Mouse (Mus musculus): ENCODE measurements around the gene Kif21b. TPM values are rescaled to one million over a fixed set of nuclear protein-coding genes. Genes with fewer than 3 reads are reported as not detected.

The Kif21b gene
- 4.9 and 9.5 TPM in 2 replicates for polyA plus RNA-seq (2016; fragmentation: Nextera tagmentation; extraction: Ambion mirVana)

GRCm38 (mm10) chr1:136130951-136131558, at the start of gene Kif21b:
Kif21b (plus strand) TSS chr1:136131389.
- Histone ChIP-seq H3K27me3 (ENCODE audit: low read depth, poor library complexity, severe bottlenecking) (peaks cover 58% of the 10 kb centered on the region), H3K4me1 (peaks cover 74% of the 10 kb centered on the region), H3K9me3 (replicated peaks) (no peaks in the 10 kb centered on the region), H3K27ac (replicated peaks) (peak within 1 kb of the TSS; percentile 93), H3K36me3 (no peaks in the 10 kb centered on the region), H3K4me3 (peak within 1 kb of the TSS; percentile 91)
- DNase-seq (ENCODE audit: low spot score): peak; percentile 96
- under 1% methylated on average over 42 of the region's 42 CpGs for WGBS

DNA sequence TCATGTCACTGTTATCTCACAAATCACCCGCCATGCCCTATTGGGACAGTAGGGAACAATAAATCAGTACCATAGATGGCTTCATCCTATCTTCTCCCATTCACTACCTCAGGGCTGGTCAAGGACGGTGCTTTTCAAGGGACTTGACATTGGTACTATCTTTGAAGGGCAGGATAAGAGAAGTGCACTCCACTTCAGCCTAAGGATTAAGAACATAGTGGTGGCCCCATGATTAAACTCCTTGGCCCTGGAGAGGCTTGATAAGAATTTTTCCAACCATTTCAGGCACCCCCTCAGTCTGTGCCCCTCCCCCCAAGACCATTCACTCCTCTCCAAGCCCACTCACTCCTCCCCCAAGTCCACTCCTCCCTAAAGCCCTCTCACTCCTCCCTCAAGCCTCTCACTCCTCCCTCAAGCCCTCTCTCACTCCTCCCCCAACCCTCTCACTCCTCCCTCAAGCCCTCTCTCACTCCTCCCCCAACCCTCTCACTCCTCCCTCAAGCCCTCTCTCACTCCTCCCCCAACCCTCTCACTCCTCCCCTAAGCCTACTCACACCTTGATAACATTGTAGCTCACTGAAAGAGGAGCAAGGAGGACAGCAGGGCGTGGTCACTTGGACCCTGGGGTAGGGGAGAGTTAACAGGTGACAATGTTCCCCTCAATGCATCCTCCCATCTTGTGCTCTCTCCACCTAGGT, 45.1 kb upstream of the Kif21b start:
- Histone ChIP-seq H3K9me3 (replicated peaks) (no peaks in the 10 kb centered on the region), H3K4me3 (no peak overlapping the region), H3K27me3 (ENCODE audit: low read depth, poor library complexity, severe bottlenecking) (no peaks in the 10 kb centered on the region), H3K36me3 (no peaks in the 10 kb centered on the region), H3K4me1 (peaks cover 4% of the 10 kb centered on the region; the same call in 1 of the 2 replicates), H3K27ac (replicated peaks) (no peak overlapping the region)
- no peak for DNase-seq (ENCODE audit: low spot score)
- 76% methylated on average over 3 of the region's 3 CpGs for WGBS

GRCm38 (mm10) chr1:136089368-136090165, 41.6 kb upstream of the Kif21b start:
- DNase-seq (ENCODE audit: low spot score): no peak
- no peaks in the 10 kb centered on the region for H3K36me3 ChIP-seq
- no peak overlapping the region for H3K4me3 ChIP-seq
- WGBS: 80% methylated on average over 9 of the region's 9 CpGs
- no peak overlapping the region for H3K27ac ChIP-seq (replicated peaks)
- peaks cover 4% of the 10 kb centered on the region; the same call in 1 of the 2 replicates for H3K4me1 ChIP-seq
- no peaks in the 10 kb centered on the region for H3K27me3 ChIP-seq (ENCODE audit: low read depth, poor library complexity, severe bottlenecking)
- H3K9me3 ChIP-seq (replicated peaks): no peaks in the 10 kb centered on the region

DNA sequence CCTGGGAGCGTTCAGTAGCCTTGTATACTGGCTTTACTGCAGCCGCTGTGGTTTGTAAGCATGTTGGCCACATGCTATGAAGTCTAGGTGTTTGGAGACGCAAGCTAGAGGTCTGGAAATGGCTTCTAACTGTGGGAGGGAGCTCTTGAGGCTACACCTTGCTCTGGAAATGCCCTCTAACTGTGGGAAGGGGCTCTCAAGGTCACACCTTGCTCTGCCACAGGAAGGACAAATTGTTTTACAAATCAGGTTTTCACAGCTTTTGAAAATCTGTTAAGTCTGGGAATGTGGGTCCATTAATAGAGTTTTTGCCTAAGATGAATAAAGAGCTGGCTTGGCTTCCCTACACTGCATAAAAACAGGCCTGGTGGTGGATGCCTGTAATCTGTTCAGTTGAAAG, 37.5 kb upstream of the Kif21b start:
- H3K27ac ChIP-seq (replicated peaks): no peak overlapping the region
- WGBS: 80% methylated on average over 3 of the region's 3 CpGs
- no peaks in the 10 kb centered on the region for H3K27me3 ChIP-seq (ENCODE audit: low read depth, poor library complexity, severe bottlenecking)
- peaks cover 4% of the 10 kb centered on the region; the same call in 1 of the 2 replicates for H3K4me1 ChIP-seq
- no peak overlapping the region for H3K4me3 ChIP-seq
- DNase-seq (ENCODE audit: low spot score): no peak
- no peaks in the 10 kb centered on the region for H3K9me3 ChIP-seq (replicated peaks)
- H3K36me3 ChIP-seq: no peaks in the 10 kb centered on the region

DNA sequence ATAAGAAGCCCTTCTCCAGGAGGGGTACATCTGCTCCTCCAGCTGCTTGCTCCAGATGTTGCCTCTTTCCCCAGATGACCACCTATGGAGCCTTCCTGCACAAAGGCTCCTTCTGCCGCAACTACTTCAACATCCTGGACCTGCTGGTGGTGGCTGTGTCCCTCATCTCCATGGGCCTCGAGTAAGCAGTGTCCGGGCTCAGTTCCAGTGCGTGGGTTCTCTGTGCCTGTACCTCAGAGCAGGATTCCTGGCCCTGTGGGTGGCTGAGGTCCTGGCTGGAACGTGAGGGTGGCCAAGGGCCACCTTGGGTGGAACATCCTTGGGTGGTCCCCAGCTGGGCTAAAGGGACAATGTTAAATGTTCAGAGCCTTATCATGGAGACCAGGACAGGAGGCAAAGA, 36.4 kb upstream of the Kif21b start:
- WGBS: 86% methylated on average over 5 of the region's 5 CpGs
- peaks cover 3% of the 10 kb centered on the region; the same call in 1 of the 2 replicates for H3K4me1 ChIP-seq
- no peaks in the 10 kb centered on the region for H3K36me3 ChIP-seq
- H3K4me3 ChIP-seq: no peak overlapping the region
- H3K27ac ChIP-seq (replicated peaks): no peak overlapping the region
- H3K9me3 ChIP-seq (replicated peaks): no peaks in the 10 kb centered on the region
- DNase-seq (ENCODE audit: low spot score): no peak
- no peaks in the 10 kb centered on the region for H3K27me3 ChIP-seq (ENCODE audit: low read depth, poor library complexity, severe bottlenecking)

GRCm38 (mm10) chr1:136102094-136102493, 29.1 kb upstream of the Kif21b start:
- no peak overlapping the region for H3K27ac ChIP-seq (replicated peaks)
- peaks cover 30% of the 10 kb centered on the region for H3K4me1 ChIP-seq
- H3K36me3 ChIP-seq: no peaks in the 10 kb centered on the region
- 77% methylated on average over 4 of the region's 4 CpGs for WGBS
- DNase-seq (ENCODE audit: low spot score): no peak
- H3K9me3 ChIP-seq (replicated peaks): no peaks in the 10 kb centered on the region
- H3K27me3 ChIP-seq (ENCODE audit: low read depth, poor library complexity, severe bottlenecking): no peaks in the 10 kb centered on the region
- no peak overlapping the region for H3K4me3 ChIP-seq

GRCm38 (mm10) chr1:136102551-136102950, 28.6 kb upstream of the Kif21b start:
- no peaks in the 10 kb centered on the region for H3K9me3 ChIP-seq (replicated peaks)
- peaks cover 30% of the 10 kb centered on the region for H3K4me1 ChIP-seq
- no peak overlapping the region; the same call in 1 of the 2 replicates for H3K27ac ChIP-seq (replicated peaks)
- WGBS: 83% methylated on average over 3 of the region's 3 CpGs
- DNase-seq (ENCODE audit: low spot score): no peak
- no peak overlapping the region for H3K4me3 ChIP-seq
- H3K27me3 ChIP-seq (ENCODE audit: low read depth, poor library complexity, severe bottlenecking): no peaks in the 10 kb centered on the region
- no peaks in the 10 kb centered on the region for H3K36me3 ChIP-seq

DNA sequence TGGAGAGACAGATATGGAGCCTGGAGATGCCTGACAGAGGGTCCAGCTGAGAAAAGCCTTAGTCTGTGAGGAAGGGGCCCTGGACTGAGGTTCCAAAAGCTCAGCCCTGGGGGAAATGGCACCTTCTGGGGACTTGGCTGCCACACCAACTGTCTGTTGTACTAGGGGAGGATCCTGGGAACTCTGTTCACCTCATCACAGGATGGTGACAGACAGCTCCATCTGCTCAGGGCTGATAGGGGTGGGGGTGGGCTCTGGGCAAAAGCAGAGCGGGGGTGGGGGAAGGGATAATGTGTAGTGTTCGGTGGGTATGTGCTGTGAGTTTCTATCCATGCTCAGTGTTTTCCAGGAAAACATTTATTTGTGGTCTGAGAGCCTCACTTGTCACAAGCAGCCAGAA, 28.2 kb upstream of the Kif21b start:
- Histone ChIP-seq H3K4me3 (no peak overlapping the region), H3K36me3 (no peaks in the 10 kb centered on the region), H3K4me1 (peaks cover 30% of the 10 kb centered on the region), H3K27me3 (ENCODE audit: low read depth, poor library complexity, severe bottlenecking) (no peaks in the 10 kb centered on the region), H3K9me3 (replicated peaks) (no peaks in the 10 kb centered on the region), H3K27ac (replicated peaks) (no peak overlapping the region; the same call in 1 of the 2 replicates)
- 83% methylated on average over 2 of the region's 2 CpGs for WGBS
- DNase-seq (ENCODE audit: low spot score): no peak

GRCm38 (mm10) chr1:136103696-136104095, 27.5 kb upstream of the Kif21b start:
- 90% methylated on average over 7 of the region's 7 CpGs for WGBS
- no peak overlapping the region; the same call in 1 of the 2 replicates for H3K27ac ChIP-seq (replicated peaks)
- no peaks in the 10 kb centered on the region for H3K9me3 ChIP-seq (replicated peaks)
- H3K36me3 ChIP-seq: no peaks in the 10 kb centered on the region
- no peaks in the 10 kb centered on the region for H3K27me3 ChIP-seq (ENCODE audit: low read depth, poor library complexity, severe bottlenecking)
- DNase-seq (ENCODE audit: low spot score): no peak
- H3K4me1 ChIP-seq: peaks cover 30% of the 10 kb centered on the region
- H3K4me3 ChIP-seq: no peak overlapping the region

GRCm38 (mm10) chr1:136104741-136105140, 26.4 kb upstream of the Kif21b start:
- Histone ChIP-seq H3K27me3 (ENCODE audit: low read depth, poor library complexity, severe bottlenecking) (no peaks in the 10 kb centered on the region), H3K4me3 (no peak overlapping the region), H3K27ac (replicated peaks) (peak overlapping the region; percentile 43; the same call in 1 of the 2 replicates), H3K36me3 (no peaks in the 10 kb centered on the region), H3K4me1 (peaks cover 30% of the 10 kb centered on the region), H3K9me3 (replicated peaks) (no peaks in the 10 kb centered on the region)
- DNase-seq (ENCODE audit: low spot score): no peak
- WGBS: 64% methylated on average over 4 of the region's 4 CpGs

DNA sequence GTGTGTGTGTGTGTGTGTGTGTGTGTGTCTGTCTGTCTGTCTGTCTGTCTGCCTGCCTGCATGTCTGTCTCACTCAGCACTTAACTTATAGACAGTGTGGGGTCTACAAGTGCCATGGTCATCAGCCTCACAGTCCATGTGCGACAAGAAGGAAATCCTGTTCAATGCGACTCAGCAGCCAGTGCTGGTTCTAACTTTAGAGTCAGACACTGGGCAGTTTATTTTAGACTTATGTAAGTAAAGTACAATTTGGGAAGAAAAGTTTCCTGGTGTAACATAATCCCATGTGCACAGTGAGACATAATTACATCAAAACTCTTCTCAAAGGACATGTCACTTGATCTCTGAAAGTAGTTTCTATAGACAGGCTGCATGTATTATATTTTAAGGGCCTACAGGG, 21.7 kb upstream of the Kif21b start:
- Histone ChIP-seq H3K4me1 (peaks cover 12% of the 10 kb centered on the region), H3K27me3 (ENCODE audit: low read depth, poor library complexity, severe bottlenecking) (no peaks in the 10 kb centered on the region), H3K27ac (replicated peaks) (no peak overlapping the region), H3K36me3 (no peaks in the 10 kb centered on the region), H3K9me3 (replicated peaks) (0 out of 2 replicates have a peak, but pooled peaks cover 3% of the 10 kb centered on the region), H3K4me3 (no peak overlapping the region)
- WGBS: 91% methylated on average over 2 of the region's 2 CpGs
- no peak for DNase-seq (ENCODE audit: low spot score)

- Histone ChIP-seq H3K27me3 (ENCODE audit: low read depth, poor library complexity, severe bottlenecking) (no peaks in the 10 kb centered on the region), H3K9me3 (replicated peaks) (0 out of 2 replicates have a peak, but pooled peaks cover 3% of the 10 kb centered on the region), H3K36me3 (no peaks in the 10 kb centered on the region), H3K4me3 (no peak overlapping the region), H3K4me1 (peaks cover 21% of the 10 kb centered on the region), H3K27ac (replicated peaks) (no peak overlapping the region)
- DNase-seq (ENCODE audit: low spot score): peak; percentile 53
- WGBS: 36% methylated on average over 3 of the region's 3 CpGs
Measured at GRCm38 (mm10) chr1:136116183-136116582, 15.0 kb upstream of the Kif21b start.
